Mouse (Mus musculus) kidney, embryonic 16.5 days (tissue): ENCODE measurements around the gene Adgrb3. TPM values are rescaled to one million over a fixed set of nuclear protein-coding genes. Genes with fewer than 3 reads are reported as not detected.

ENCODE experiments used
- ATAC-seq: fragments of 200-750 bp; cut with Nextera tagmentation; 2 replicates; pipeline ENCODE4 v1.8.0; 2017; ENCODE audit warnings: moderate TSS enrichment; ENCODE audit not compliant: low FRiP score, low TSS enrichment
- H3K27ac ChIP-seq: fragments of 300-500 bp; sonication (generic); 2 replicates; pipeline ENCODE4 v1.5.1; 2014; ENCODE audit warnings: low read length
- H3K27me3 ChIP-seq: fragments of 300-500 bp; sonication (generic); 2 replicates; pipeline ENCODE4 v1.6.1; 2014; ENCODE audit warnings: low read length, control low read depth, mixed read lengths; ENCODE audit not compliant: insufficient read depth
- H3K36me3 ChIP-seq: fragments of 300-500 bp; sonication (generic); 2 replicates; pipeline ENCODE4 v1.6.1; 2014; ENCODE audit warnings: low read length, control low read depth, mixed read lengths; ENCODE audit not compliant: insufficient read depth
- H3K4me1 ChIP-seq: fragments of 300-500 bp; sonication (generic); 2 replicates; pipeline ENCODE4 v1.6.1; 2014; ENCODE audit warnings: low read length, control low read depth, mixed read lengths; ENCODE audit not compliant: insufficient read depth
- H3K4me2 ChIP-seq: fragments of 300-500 bp; sonication (generic); replicated peaks from 2 replicates; pipeline ENCODE4 v1.6.1; 2014; ENCODE audit warnings: low read depth, low read length
- H3K4me3 ChIP-seq: fragments of 300-500 bp; sonication (generic); 2 replicates; pipeline ENCODE4 v1.5.1; 2014; ENCODE audit warnings: mild to moderate bottlenecking, low read length
- H3K9ac ChIP-seq: fragments of 300-500 bp; sonication (generic); replicated peaks from 2 replicates; pipeline ENCODE4 v1.6.1; 2014; ENCODE audit warnings: low read length
- H3K9me3 ChIP-seq: fragments of 300-500 bp; sonication (generic); 2 replicates; pipeline ENCODE4 v1.6.1; 2016; ENCODE audit warnings: low read length, control low read depth
- WGBS: fragments of 180-500 bp; shearing (Covaris S2); extraction: QIAGEN DNeasy Blood & Tissue Kit; methylation state at CpG from one replicate; pipeline ENCODE4 v1.1.7; 2014; 5-methylcytosine and 5-hydroxymethylcytosine counted together
- polyA plus RNA-seq: library from polyadenylated mRNA; unstranded; fragments of >200 nt; fragmentation: Nextera tagmentation; extraction: Ambion mirVana; gene quantifications from 2 replicates; pipeline ENCODE4 v1.2.1, GENCODE M21; 2015

Gene Adgrb3
- polyA plus RNA-seq, 1 experiment from 2014 or later, result 0.45 TPM

DNA sequence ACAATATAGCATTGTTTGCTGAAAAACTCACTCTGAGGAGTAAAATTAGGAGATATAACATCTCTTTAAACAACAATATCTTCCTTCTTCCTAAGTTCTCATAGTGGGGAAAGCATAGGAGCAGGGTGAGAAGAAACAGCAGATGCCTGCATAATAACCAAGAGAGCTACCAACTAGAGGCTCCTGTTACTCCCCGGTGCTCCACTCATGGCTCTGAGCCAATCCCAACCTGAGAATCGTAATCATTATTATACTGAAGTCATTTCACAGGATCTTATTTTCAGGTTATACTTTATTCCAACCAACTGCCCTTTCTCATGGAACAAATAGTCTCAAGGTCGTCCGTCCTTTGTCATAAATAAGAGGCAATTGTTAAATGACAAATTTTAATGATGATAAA is 75.0 kb downstream of the Adgrb3 start:
- Histone ChIP-seq H3K9ac (no peak overlapping the region), H3K4me2 (no peak overlapping the region), H3K27me3 (no peaks in the 10 kb centered on the region), H3K27ac (no peak overlapping the region), H3K36me3 (no peaks in the 10 kb centered on the region), H3K4me1 (no peaks in the 10 kb centered on the region), H3K9me3 (no peaks in the 10 kb centered on the region), H3K4me3 (no peak overlapping the region)
- no peak for ATAC-seq
- WGBS, result 69% methylated on average over 4 of the region's 4 CpGs

DNA sequence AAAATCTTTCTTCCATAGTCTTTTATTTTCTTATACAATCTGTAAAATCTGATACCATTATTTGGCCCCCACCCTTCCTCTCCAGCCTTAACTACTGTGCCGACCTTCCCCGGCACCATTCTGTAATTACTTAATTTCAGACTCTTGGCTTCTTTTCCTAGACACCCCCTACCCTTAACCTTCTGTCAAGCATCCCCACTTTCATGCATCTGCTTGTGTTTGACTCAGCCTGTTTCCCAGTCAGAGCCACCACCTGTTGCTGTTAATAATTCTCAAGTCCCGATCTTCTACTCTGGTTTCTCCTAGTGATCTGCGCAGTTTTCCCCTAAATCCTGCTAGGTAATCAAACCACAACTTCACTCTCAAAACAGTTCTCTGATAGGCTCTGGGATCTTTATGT is 83.9 kb downstream of the Adgrb3 start:
- Histone ChIP-seq H3K27me3 (no peaks in the 10 kb centered on the region), H3K36me3 (no peaks in the 10 kb centered on the region), H3K4me3 (no peak overlapping the region), H3K9me3 (no peaks in the 10 kb centered on the region), H3K4me1 (no peaks in the 10 kb centered on the region), H3K27ac (no peak overlapping the region), H3K4me2 (no peak overlapping the region), H3K9ac (no peak overlapping the region)
- no peak for ATAC-seq
- 69% methylated on average over 4 of the region's 4 CpGs for WGBS

DNA sequence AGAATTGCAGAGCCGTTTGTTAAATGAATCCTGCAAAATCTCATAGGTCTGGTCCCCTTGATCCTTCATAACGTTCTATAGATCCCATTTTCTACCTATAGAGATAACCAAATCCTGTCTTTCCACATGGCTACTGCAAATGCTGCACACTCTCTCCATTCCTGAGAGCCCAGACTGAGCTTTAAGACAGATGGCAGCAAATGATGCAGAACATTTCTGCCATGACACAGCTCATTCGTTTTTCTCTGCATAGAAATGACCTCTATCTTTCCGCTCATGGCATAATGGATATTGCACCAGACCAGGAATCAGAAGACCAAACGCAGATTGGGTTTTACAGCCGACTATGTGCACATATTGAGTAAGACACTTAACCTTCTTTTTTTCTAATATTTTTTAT is 84.8 kb downstream of the Adgrb3 start:
- no peaks in the 10 kb centered on the region for H3K36me3 ChIP-seq
- H3K4me3 ChIP-seq, result no peak overlapping the region
- no peak overlapping the region for H3K9ac ChIP-seq
- no peak for ATAC-seq
- no peak overlapping the region for H3K27ac ChIP-seq
- H3K4me2 ChIP-seq, result no peak overlapping the region
- H3K27me3 ChIP-seq, result no peaks in the 10 kb centered on the region
- no peaks in the 10 kb centered on the region for H3K9me3 ChIP-seq
- H3K4me1 ChIP-seq, result no peaks in the 10 kb centered on the region
- 71% methylated on average over 6 of the region's 6 CpGs for WGBS

DNA sequence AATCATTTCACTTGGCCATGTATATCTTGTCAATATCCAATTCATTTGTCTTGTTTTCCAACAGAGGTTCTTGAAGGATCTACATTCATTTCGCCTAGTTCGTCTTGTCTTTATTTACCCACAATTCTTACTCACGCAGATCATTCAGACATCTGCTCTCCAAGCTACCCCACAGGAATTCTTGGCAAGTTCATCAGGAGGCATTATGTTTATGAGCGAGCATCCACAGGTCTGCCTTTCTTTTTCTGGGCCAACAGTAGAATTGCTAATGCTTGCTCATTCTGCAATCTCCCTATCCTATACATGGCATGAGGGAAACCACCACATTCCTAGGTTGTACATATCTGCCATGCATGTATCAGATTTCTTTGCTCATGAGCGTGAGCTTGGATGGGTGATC is 99.7 kb downstream of the Adgrb3 start:
- Histone ChIP-seq H3K4me1 (no peaks in the 10 kb centered on the region), H3K27ac (no peak overlapping the region), H3K9me3 (no peaks in the 10 kb centered on the region), H3K4me3 (no peak overlapping the region), H3K4me2 (no peak overlapping the region), H3K27me3 (no peaks in the 10 kb centered on the region), H3K9ac (no peak overlapping the region), H3K36me3 (no peaks in the 10 kb centered on the region)
- ATAC-seq, result no peak
- WGBS, result 91% methylated on average over 5 of the region's 5 CpGs

DNA sequence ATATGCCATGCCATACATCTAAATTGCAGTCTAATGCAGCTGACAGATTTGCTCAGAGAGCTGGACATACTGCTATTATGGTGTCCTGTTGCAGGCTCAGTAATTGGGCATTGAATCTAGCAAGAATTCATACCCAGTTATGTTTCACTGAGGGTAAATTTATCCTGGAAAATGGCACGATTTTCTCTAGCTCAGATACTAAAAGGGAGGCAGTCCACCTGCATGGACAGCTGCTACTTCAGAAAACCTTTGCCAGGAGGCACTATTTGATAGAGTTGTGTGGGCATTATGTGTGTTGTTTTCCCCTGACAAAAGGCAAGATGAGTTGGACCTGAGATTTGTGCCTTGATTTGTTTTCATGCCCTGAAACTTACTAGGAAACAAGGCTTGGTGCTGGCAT is 118.0 kb downstream of the Adgrb3 start:
- H3K36me3 ChIP-seq, result no peaks in the 10 kb centered on the region
- no peak for ATAC-seq
- H3K4me1 ChIP-seq, result no peaks in the 10 kb centered on the region
- H3K4me3 ChIP-seq, result no peak overlapping the region
- H3K9ac ChIP-seq, result no peak overlapping the region
- H3K9me3 ChIP-seq, result no peaks in the 10 kb centered on the region
- H3K4me2 ChIP-seq, result no peak overlapping the region
- H3K27ac ChIP-seq, result no peak overlapping the region
- no peaks in the 10 kb centered on the region for H3K27me3 ChIP-seq
- WGBS, result 52% methylated on average over 1 of the region's 1 CpGs

DNA sequence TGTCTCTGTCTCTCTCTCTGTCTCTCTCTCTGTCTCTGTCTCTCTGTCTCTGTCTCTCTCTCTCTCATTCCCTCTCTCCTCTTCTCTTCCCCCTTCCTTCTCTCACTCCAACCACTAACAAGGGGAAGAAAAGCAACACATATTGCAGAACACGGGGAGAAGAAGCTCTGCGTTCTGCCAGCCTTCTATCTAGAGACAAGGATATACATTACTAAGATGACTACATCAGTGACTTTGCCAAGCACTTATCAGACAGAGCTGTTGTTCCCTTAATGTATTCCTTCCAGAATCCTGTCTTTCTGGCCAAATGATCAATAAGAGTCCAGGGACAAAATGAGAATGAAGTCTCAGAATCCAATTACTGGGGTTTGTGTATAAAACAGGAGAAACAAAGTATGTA is 123.2 kb downstream of the Adgrb3 start:
- H3K4me2 ChIP-seq, result no peak overlapping the region
- H3K27me3 ChIP-seq, result no peaks in the 10 kb centered on the region
- H3K27ac ChIP-seq, result no peak overlapping the region
- H3K4me1 ChIP-seq, result no peaks in the 10 kb centered on the region
- no peak for ATAC-seq
- no peaks in the 10 kb centered on the region for H3K36me3 ChIP-seq
- 92% methylated on average over 2 of the region's 2 CpGs for WGBS
- no peak overlapping the region for H3K4me3 ChIP-seq
- no peak overlapping the region for H3K9ac ChIP-seq
- no peaks in the 10 kb centered on the region for H3K9me3 ChIP-seq

DNA sequence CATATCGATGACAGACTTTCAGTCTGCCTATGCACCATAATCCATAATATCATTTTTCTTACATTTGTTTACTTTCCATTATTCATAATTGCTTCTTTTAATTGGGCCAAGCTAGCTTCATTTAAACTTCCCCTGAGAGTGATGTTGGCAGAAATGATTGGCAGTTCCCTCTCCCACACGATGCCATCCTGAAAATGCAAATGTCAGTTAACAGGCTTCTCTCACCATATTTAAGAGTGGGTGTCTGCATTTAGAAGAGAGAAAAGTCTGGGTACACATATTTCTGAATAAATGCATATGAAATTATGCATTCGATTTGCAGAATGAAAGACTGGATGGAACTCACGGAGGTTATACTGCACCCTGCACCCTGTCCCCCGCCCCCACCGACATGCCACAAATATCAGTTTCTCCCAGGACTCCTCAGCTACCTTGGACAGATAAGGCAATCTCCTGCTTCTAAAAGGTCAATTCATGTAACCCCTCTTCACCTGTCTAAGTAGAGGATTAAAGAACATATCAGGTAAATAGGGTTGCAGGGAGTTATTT is 130.7 kb downstream of the Adgrb3 start:
- Histone ChIP-seq H3K36me3 (no peaks in the 10 kb centered on the region), H3K4me3 (no peak overlapping the region), H3K4me2 (no peak overlapping the region), H3K9ac (no peak overlapping the region), H3K27ac (no peak overlapping the region), H3K27me3 (no peaks in the 10 kb centered on the region), H3K9me3 (0 out of 2 replicates have a peak, but pooled peaks cover 3% of the 10 kb centered on the region), H3K4me1 (no peaks in the 10 kb centered on the region)
- WGBS, result 84% methylated on average over 6 of the region's 6 CpGs
- ATAC-seq, result no peak

DNA sequence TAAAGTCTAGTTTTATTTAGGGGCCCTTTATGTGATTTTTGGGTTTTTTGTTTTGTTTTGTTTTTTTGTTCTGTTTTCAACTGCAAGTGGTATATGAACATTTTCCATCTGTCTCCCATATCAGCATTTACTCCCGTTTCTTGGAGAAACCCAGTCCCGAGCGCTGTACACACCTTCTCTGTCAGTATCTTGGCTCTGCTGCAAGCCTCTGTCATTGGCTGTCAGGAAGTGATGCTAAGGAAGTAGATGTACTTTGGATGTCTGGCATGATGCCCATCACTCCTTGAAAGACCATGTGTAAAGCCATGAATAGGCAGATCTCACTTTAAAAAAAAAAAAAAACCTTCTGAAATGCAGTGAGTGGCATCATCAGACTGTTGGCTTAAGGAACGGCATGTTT is 132.3 kb downstream of the Adgrb3 start:
- no peak overlapping the region for H3K4me3 ChIP-seq
- H3K9me3 ChIP-seq, result 0 out of 2 replicates have a peak, but pooled peaks cover 3% of the 10 kb centered on the region
- 73% methylated on average over 4 of the region's 4 CpGs for WGBS
- H3K36me3 ChIP-seq, result no peaks in the 10 kb centered on the region
- H3K4me2 ChIP-seq, result no peak overlapping the region
- H3K27ac ChIP-seq, result no peak overlapping the region
- no peaks in the 10 kb centered on the region for H3K27me3 ChIP-seq
- no peak for ATAC-seq
- H3K9ac ChIP-seq, result no peak overlapping the region
- no peaks in the 10 kb centered on the region for H3K4me1 ChIP-seq

DNA sequence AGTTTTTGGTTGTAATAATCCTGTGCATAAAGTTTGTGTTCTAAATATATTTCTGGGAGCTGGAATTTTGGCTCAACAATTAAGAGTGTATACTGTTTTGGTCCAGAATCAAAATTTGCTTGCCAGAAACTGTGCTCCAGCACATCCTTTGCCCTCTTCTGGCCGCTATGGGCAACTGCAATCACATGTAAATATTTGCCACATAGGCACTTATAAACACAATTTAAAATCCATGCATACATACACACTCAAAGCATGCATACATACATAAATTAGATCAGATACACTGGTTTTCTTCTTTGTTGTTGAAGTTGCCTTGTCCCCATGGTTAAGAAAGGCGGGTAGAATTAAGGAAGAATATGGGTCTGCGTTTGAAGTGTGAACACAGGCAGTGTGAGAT is 132.7 kb downstream of the Adgrb3 start:
- Histone ChIP-seq H3K4me1 (no peaks in the 10 kb centered on the region), H3K27me3 (no peaks in the 10 kb centered on the region), H3K36me3 (no peaks in the 10 kb centered on the region), H3K27ac (no peak overlapping the region), H3K9me3 (0 out of 2 replicates have a peak, but pooled peaks cover 3% of the 10 kb centered on the region), H3K4me3 (no peak overlapping the region), H3K9ac (no peak overlapping the region), H3K4me2 (no peak overlapping the region)
- WGBS, result 73% methylated on average over 3 of the region's 3 CpGs
- ATAC-seq, result no peak

DNA sequence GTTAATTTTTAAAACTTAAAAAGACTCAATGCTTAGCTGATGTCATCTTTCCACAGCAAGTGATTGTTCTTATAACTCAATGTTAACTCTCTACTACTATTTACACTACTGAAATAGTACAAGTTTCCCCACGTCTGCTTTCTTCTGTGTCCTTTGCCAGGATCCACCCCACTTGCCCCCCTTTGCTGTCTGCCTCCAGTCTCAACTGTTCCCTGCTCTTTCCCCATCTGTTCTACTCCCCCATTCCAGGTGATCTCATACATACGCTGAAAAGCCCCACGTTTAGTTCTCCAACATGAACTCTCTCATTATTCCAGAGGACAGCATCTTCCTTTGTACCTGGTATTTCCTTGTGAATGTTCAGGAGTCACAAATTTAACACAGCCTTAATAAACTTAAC is 147.4 kb downstream of the Adgrb3 start:
- H3K9ac ChIP-seq, result no peak overlapping the region
- no peaks in the 10 kb centered on the region for H3K9me3 ChIP-seq
- ATAC-seq, result no peak
- no peaks in the 10 kb centered on the region for H3K36me3 ChIP-seq
- no peaks in the 10 kb centered on the region for H3K27me3 ChIP-seq
- no peak overlapping the region for H3K27ac ChIP-seq
- H3K4me1 ChIP-seq, result no peaks in the 10 kb centered on the region
- H3K4me2 ChIP-seq, result no peak overlapping the region
- WGBS, result 73% methylated on average over 3 of the region's 3 CpGs
- H3K4me3 ChIP-seq, result no peak overlapping the region
